Mouse (Mus musculus): Measurements from ENCODE around the gene Oas1h.
"Not testable (repeated sequence)": the region's sequence is repeated elsewhere in the genome, so short reads cannot be mapped to it uniquely, and the experiment has no call there.

The Oas1h gene

DNA sequence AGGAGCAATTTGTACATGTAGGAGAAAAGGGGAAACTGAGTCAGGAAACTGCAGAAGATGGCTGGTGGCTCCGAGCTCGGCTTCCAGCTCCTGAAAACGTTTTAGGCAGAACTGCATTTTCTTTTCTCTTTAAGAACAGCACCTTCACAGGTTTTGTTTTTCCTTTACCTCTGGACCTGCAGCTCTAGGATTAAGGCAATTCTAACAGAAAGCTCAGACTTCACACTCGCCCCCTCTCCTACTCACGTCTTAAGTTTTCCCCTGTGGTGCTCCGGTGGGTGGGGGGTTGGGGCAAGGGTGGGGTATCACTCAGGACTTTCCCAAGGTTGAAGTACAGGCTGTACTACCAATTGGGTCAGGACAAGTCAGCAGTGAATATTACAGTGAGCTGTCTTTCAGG lies 26.6 kb downstream of the Oas1h start:
- DNase-seq = no peak

DNA sequence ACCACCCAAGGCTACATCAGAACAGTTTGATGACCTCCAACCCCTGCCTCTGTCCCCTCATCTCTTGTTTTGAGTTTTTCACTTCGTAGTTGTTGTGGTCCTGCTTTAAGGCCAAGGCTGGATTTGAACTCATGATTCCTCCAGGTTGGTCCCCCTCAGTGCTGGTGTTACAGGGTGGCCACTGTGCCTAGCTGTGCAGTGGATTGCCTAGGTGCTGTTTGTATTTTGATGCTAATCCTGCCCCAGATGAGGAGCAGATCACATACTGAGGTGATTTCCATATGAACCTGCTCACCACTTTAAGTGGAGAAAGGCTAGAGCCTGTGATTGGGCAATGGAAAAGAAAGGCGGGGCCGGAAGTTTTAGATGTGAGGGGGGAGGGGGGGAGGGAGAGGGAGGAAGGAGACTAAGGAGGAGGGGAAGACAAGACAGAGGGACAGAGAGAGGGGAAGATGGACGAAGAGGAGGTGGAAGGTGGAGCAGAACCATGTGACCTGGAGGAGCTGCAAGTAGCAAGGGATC lies 27.1 kb downstream of the Oas1h start:
- not testable (repeated sequence) for DNase-seq

DNA sequence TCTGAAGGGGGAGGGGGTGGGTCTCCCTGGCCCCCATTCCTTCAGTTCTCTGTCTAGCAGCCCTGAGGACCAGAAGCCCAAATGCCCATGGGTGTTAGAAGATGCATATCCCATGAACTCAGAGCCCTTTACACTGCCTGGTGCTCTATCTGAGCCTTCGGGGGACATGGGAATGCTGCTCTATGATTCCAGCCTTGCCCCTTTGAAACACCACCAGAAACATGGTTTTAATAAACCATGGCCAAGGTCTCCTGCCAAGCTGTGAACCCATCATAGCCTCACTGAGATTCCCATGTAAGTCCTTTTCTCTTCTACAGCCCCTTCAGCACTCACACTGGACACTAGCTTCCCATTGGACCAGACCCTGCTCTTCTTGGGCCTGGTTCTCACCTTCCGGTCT lies 28.8 kb downstream of the Oas1h start:
- no peak for DNase-seq

- DNase-seq = no peak
These were observed 29.8 kb downstream of the Oas1h start for GRCm38 (mm10) chr5:120890991-120891390.

GRCm38 (mm10) chr5:120891566-120892242 lies 30.5 kb downstream of the Oas1h start:
- DNase-seq = not testable (repeated sequence)

DNA sequence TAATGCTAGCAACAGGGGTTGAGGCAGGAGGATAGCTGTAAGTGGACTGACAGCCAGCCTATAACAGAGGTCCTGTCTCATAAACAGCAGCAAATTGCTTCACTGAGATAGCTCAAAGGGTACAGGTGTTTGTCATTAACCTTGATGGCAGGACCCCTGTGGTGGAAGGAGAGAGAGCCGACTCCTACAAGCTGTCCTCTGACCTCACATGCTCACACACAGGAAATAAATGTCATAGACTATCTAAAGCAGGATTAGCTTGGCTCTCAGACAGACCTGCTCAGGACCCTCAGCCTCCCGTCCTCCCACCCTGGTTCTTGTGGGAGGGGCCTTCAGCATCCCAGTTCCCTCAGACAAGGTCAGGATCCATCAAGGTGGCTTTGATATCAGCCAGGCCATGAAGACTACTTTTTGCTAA lies 31.0 kb downstream of the Oas1h start:
- DNase-seq = no peak

DNA sequence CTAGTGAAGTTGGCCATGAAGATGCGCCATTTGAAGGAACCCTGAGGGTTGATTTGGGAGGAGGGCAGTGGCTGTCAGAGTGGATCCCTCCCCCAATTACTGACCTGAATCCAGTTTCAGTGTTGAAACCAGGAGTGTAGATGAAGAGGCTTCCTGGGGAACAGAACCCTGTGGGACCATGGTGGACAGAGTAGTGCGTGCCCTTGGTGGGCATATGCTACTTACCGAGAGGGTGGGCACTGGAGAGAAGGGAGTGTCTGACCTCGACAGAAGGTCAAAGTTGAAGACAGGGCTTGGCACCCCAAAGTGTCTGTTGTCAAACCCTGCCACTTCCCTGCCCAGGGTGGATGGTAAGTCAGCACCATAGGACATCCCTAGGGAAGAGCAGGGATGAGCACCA lies 32.6 kb downstream of the Oas1h start:
- DNase-seq = not testable (repeated sequence)

DNA sequence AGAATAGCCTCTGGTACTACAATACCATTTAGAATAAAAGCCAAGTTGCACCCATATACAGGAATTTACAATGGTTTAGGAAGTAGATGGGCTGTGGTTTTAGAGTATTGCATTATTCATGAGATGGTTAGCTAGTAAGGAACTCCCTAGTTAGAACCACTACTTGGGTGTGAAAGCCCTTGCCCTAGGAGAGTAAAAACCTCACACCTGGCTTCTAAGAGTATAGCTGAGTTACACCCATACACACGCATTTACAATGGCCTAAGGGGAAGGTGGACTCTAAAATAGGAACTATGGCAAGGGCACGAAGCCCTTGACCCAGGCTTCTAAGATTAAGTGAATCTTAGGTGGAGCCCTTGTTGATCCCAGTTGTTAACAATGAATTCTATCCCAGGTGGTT lies 33.5 kb downstream of the Oas1h start:
- DNase-seq = not testable (repeated sequence)

- no peak for DNase-seq
These were observed 34.1 kb downstream of the Oas1h start for GRCm38 (mm10) chr5:120895231-120895900.

GRCm38 (mm10) chr5:120898307-120898706 lies 37.1 kb downstream of the Oas1h start:
- DNase-seq = no peak

DNA sequence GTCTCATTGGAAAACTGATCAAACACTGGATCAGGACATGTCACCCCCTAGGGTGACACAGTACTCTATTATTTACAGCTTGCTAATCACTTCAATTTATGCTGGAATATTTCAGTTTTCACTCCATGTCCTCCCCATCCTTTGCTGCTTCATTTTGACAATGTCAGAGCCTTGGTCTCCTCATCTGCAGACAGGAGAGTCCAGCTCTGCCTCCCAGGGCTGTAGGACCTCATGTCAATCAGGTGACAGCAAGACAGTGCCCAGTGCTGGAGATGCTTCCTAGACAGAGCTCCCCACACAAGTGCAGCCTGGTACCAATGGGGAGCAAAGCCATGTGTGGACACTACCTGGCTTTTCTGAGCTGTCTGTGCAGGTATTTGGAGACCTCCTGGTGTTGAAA lies 37.5 kb downstream of the Oas1h start:
- DNase-seq = no peak

GRCm38 (mm10) chr5:120900666-120901065 lies 39.4 kb downstream of the Oas1h start:
- no peak for DNase-seq

- no peak for DNase-seq
These were observed 40.8 kb downstream of the Oas1h start for GRCm38 (mm10) chr5:120902056-120902455.

GRCm38 (mm10) chr5:120906791-120907733 lies 45.8 kb downstream of the Oas1h start, which contains the start of gene Oas1a:
Oas1a (minus strand) TSS chr5:120907521.
- peak; percentile 35 for DNase-seq

DNA sequence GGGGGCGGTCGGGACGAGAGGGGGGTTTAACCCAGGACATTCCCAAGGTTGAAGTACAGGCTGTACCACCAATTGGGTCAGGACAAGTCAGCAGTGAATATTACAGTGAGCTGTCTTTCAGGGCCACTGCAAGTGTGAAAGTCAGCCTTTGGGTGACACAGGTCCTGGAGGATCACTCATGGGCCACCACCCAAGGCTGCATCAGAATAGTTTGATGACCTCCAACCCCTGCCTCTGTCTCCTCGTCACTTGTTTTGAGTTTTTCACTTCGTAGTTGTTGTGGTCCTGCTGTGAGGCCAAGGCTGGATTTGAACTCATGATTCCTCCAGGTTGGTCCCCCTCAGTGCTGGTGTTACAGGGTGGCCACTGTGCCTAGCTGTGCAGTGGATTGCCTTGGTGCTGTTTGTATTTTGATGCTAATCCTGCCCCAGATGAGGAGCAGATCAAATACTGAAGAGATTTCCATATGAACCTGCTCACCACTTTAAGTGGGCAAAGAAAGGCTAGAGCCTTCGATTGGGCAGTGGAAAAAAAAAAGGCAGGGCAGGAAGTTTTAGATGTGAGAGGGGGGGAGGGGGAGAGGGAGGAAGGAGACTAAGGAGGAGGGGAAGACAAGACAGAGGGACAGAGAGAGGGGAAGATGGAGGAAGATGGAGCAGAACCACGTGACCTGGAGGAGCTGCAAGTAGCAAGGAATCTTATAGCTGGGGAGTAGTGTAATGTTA lies 47.1 kb downstream of the Oas1h start:
- DNase-seq = no peak

- not testable (repeated sequence) for DNase-seq
These were observed 53.0 kb downstream of the Oas1h start, which contains the start of gene Oas1d for GRCm38 (mm10) chr5:120914204-120914603. Oas1d (plus strand) TSS chr5:120914536.

GRCm38 (mm10) chr5:120919156-120919935 lies 58.1 kb downstream of the Oas1h start:
- not testable (repeated sequence) for DNase-seq

- DNase-seq = no peak
These were observed 59.1 kb downstream of the Oas1h start for GRCm38 (mm10) chr5:120920296-120920695.

Data from embryo, embryonic 11 days (tissue).